Mouse (Mus musculus): Measurements from ENCODE around the gene Gm42417. TPM values are rescaled to one million over a fixed set of nuclear protein-coding genes. Genes with fewer than 3 reads are reported as not detected.

Gm42417 gene
- total and polyA plus RNA-seq, 2 experiments from 2014 or later, result not detected

DNA sequence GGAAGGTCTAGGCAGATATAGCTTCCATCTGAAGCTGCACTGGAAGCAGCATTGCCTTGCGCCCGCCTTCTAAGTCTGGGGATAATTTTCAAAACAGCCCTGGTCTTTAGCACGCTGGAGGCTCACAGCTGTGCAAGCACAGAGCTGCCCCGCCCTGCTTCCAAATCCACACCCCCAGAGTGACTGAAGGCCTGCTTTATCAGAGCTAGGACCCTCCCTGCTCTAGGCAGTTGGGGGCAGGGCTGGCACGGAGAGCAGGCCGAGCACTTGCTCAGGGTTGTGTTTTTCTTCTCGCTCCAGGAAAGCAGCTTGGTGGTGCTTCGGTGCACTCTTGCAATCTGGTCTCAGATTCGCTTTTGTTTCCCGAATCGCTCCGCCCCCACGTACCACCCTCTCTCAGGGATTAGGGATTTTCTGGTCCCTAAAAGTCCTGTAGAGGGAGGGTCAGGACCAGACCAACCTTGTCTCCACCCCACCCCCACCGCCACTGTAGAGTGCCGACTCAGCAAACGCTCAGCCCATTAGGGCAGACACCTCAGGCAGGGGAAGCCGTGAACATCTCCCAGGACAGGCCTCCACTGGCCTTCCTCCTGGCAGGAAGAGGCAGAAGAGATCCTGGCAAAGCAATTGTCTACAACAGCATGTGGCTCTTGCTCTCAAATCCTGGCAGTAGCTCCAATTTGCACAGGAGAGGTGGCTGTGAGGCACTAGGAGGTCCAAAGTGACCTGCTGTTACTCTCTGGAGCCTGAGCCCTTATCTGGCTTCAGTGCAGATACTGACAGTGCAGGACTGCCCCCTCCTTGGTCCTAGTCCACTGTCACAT is 41.4 kb upstream of the Gm42417 start:
- peak; percentile 83 for ATAC-seq

GRCm38 (mm10) chr1:36579974-36580383 is 40.8 kb upstream of the Gm42417 start:
- H3K9ac ChIP-seq (replicated peaks; ENCODE audit: low read length), result 0 out of 2 replicates have a peak overlapping the region, but pooled peaks have one; percentile 21
- DNase-seq (ENCODE audit: low spot score), result peak; percentile 33
- no peak for TF ChIP-seq CTCF (IDR thresholded peaks at IDR 0.05; ENCODE audit: low read depth)
- H3K36me3 ChIP-seq (ENCODE audit: insufficient read depth, low read length), result no peaks in the 10 kb centered on the region
- 19% methylated on average over 6 of the region's 6 CpGs for whole genome bisulfite sequencing
- peaks cover 21% of the 10 kb centered on the region for H3K4me1 ChIP-seq (ENCODE audit: insufficient read depth, low read length)
- H3K27me3 ChIP-seq (ENCODE audit: insufficient read depth, low read length), result no peaks in the 10 kb centered on the region
- peak overlapping the region; percentile 25 for H3K4me2 ChIP-seq (ENCODE audit: low read depth, low read length)
- no peaks in the 10 kb centered on the region for H3K9me3 ChIP-seq (ENCODE audit: low read length)
- ATAC-seq, result peak; percentile 70
- H3K27ac ChIP-seq, result peak overlapping the region; percentile 73
- no peak overlapping the region for H3K4me3 ChIP-seq (ENCODE audit: low read length)

More for the DNA sequence above, 41.4 kb upstream of the Gm42417 start:
- Histone ChIP-seq H3K4me1 (ENCODE audit: insufficient read depth, low read length) (peaks cover 16% of the 10 kb centered on the region), H3K9ac (replicated peaks; ENCODE audit: low read length) (0 out of 2 replicates have a peak overlapping the region, but pooled peaks have one; percentile 21), H3K9me3 (ENCODE audit: low read length) (no peaks in the 10 kb centered on the region), H3K36me3 (ENCODE audit: insufficient read depth, low read length) (no peaks in the 10 kb centered on the region), H3K27ac (peak overlapping the region; percentile 73), H3K27me3 (ENCODE audit: insufficient read depth, low read length) (no peaks in the 10 kb centered on the region), H3K4me2 (ENCODE audit: low read depth, low read length) (peak overlapping the region; percentile 25), H3K4me3 (ENCODE audit: low read length) (no peak overlapping the region)
- TF ChIP-seq CTCF (IDR thresholded peaks at IDR 0.05; ENCODE audit: low read depth), result no peak
- 3% methylated on average over 17 of the region's 17 CpGs for WGBS
- DNase-seq (ENCODE audit: low spot score), result peak; percentile 71

DNA sequence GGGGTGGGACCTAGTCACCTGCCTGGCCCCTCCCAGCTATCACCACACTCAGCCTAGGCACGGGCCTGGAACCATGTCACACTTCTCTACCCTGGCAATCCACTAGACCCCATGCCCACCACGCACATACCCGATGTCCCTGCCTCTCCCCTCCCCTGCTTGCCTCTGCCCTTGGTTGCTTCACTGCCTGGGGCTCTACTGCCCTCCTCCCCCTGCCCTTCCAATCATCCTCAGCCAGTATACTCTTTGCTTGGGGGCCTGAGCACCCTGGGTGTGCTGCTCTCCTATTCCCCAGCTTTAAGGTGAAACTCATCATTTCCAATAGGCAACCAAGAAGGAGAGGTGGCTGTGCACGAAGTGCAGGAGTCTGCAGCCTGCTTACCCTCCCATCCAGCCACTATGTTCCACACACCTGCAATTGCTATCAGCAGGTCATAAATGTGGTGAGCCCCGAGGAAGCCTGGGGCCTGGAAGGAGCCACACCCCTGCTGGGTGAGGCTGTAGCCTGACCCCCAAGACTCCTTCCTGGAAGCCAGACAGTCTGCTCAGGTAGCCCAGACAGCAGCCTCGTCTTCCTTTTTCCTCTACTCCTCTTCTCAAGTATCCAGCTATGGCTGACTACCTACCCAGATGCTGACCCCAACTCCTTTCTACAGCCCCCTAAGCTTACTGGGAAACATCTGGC is 37.9 kb upstream of the Gm42417 start:
- ATAC-seq, result no peak
- no peak for TF ChIP-seq CTCF (IDR thresholded peaks at IDR 0.05; ENCODE audit: low read depth)
- H3K27ac ChIP-seq, result no peak overlapping the region
- no peaks in the 10 kb centered on the region for H3K9me3 ChIP-seq (ENCODE audit: low read length)
- no peaks in the 10 kb centered on the region for H3K27me3 ChIP-seq (ENCODE audit: insufficient read depth, low read length)
- no peaks in the 10 kb centered on the region for H3K36me3 ChIP-seq (ENCODE audit: insufficient read depth, low read length)
- no peak overlapping the region for H3K9ac ChIP-seq (replicated peaks; ENCODE audit: low read length)
- peaks cover 27% of the 10 kb centered on the region for H3K4me1 ChIP-seq (ENCODE audit: insufficient read depth, low read length)
- no peak for DNase-seq (ENCODE audit: low spot score)
- H3K4me2 ChIP-seq (ENCODE audit: low read depth, low read length), result no peak overlapping the region
- no peak overlapping the region for H3K4me3 ChIP-seq (ENCODE audit: low read length)
- WGBS, result 75% methylated on average over 6 of the region's 6 CpGs

GRCm38 (mm10) chr1:36575347-36575746 is 36.1 kb upstream of the Gm42417 start:
- Histone ChIP-seq H3K4me1 (ENCODE audit: insufficient read depth, low read length) (peaks cover 16% of the 10 kb centered on the region), H3K27me3 (ENCODE audit: insufficient read depth, low read length) (no peaks in the 10 kb centered on the region), H3K27ac (no peak overlapping the region), H3K4me2 (ENCODE audit: low read depth, low read length) (no peak overlapping the region), H3K9ac (replicated peaks; ENCODE audit: low read length) (no peak overlapping the region), H3K4me3 (ENCODE audit: low read length) (no peak overlapping the region), H3K36me3 (ENCODE audit: insufficient read depth, low read length) (no peaks in the 10 kb centered on the region), H3K9me3 (ENCODE audit: low read length) (no peaks in the 10 kb centered on the region)
- no peak for ATAC-seq
- WGBS, result 61% methylated on average over 6 of the region's 6 CpGs
- no peak for TF ChIP-seq CTCF (IDR thresholded peaks at IDR 0.05; ENCODE audit: low read depth)
- DNase-seq (ENCODE audit: low spot score), result no peak

DNA sequence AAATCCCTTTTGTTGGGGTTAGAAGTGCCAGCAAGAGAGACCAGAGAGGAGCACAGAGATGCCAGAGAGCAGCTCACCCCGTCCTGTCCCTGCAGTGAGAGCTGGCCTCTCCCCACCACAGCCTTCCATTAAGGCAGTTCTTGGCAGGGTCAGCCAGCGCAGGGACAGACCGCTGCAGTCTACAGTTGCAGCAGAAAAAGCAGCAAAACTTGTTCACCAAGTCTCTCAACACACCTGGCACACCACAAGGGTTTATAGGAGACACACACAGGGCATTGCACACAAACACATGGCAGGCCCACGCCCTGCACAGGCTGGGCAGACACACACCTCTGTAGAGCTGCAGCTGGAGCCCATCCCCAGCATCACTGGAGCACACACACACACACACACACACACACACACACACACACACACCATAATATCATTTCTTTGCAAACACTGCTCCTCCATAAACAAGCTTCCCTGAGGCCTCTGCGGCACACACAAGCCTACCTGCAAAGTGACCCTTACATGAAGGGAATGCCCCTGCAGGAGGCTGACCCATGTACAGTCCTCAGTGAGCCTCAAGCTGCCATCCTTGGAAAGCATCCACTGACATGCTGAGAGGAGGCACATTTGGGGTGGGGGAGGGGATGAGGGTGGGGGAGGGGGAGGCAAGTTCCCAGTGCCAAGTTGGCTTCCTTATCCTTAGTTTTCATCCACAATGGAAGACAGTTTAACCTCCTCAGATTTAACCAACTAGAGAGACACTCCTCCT is 35.1 kb upstream of the Gm42417 start:
- Histone ChIP-seq H3K4me2 (ENCODE audit: low read depth, low read length) (no peak overlapping the region), H3K9ac (replicated peaks; ENCODE audit: low read length) (no peak overlapping the region), H3K4me3 (ENCODE audit: low read length) (no peak overlapping the region), H3K9me3 (ENCODE audit: low read length) (no peaks in the 10 kb centered on the region), H3K4me1 (ENCODE audit: insufficient read depth, low read length) (peaks cover 11% of the 10 kb centered on the region; the same call in 1 of the 2 replicates), H3K36me3 (ENCODE audit: insufficient read depth, low read length) (no peaks in the 10 kb centered on the region), H3K27ac (no peak overlapping the region; the same call in 1 of the 2 replicates), H3K27me3 (ENCODE audit: insufficient read depth, low read length) (no peaks in the 10 kb centered on the region)
- WGBS, result 67% methylated on average over 5 of the region's 5 CpGs
- no peak for DNase-seq (ENCODE audit: low spot score)
- ATAC-seq, result no peak
- TF ChIP-seq CTCF (IDR thresholded peaks at IDR 0.05; ENCODE audit: low read depth), result no peak

- Histone ChIP-seq H3K4me2 (ENCODE audit: low read depth, low read length) (no peak overlapping the region), H3K36me3 (ENCODE audit: insufficient read depth, low read length) (no peaks in the 10 kb centered on the region), H3K4me1 (ENCODE audit: insufficient read depth, low read length) (peaks cover 11% of the 10 kb centered on the region; the same call in 1 of the 2 replicates), H3K9me3 (ENCODE audit: low read length) (no peaks in the 10 kb centered on the region), H3K27me3 (ENCODE audit: insufficient read depth, low read length) (no peaks in the 10 kb centered on the region), H3K27ac (no peak overlapping the region), H3K4me3 (ENCODE audit: low read length) (no peak overlapping the region), H3K9ac (replicated peaks; ENCODE audit: low read length) (no peak overlapping the region)
- WGBS, result 86% methylated on average over 8 of the region's 8 CpGs
- DNase-seq (ENCODE audit: low spot score) (no peak), ATAC-seq (no peak)
- TF ChIP-seq CTCF (IDR thresholded peaks at IDR 0.05; ENCODE audit: low read depth), result no peak
Observed at GRCm38 (mm10) chr1:36573524-36573923, 34.3 kb upstream of the Gm42417 start.
